Mouse (Mus musculus): ENCODE results near the gene Acot1. TPM values are rescaled to one million over a fixed set of nuclear protein-coding genes. Genes with fewer than 3 reads are reported as not detected.
"Not testable (repeated sequence)": the region's sequence is repeated elsewhere in the genome, so short reads cannot be mapped to it uniquely, and the experiment has no call there.

Gene Acot1
- polyA plus RNA-seq (2012) = not detected in 2 replicates

- TF ChIP-seq GATA1 (IDR thresholded peaks at IDR 0.05; ENCODE audit: low read length) = not testable (repeated sequence)
Observed at GRCm38 (mm10) chr12:84009171-84009965, at the start of gene Acot1. TSS of gene Acot1 (plus strand) at chr12:84009490.

GRCm38 (mm10) chr12:83965235-83965634, 44.1 kb upstream of the Acot1 start:
- TF ChIP-seq GATA1 (IDR thresholded peaks at IDR 0.05; ENCODE audit: low read length) = no peak

DNA sequence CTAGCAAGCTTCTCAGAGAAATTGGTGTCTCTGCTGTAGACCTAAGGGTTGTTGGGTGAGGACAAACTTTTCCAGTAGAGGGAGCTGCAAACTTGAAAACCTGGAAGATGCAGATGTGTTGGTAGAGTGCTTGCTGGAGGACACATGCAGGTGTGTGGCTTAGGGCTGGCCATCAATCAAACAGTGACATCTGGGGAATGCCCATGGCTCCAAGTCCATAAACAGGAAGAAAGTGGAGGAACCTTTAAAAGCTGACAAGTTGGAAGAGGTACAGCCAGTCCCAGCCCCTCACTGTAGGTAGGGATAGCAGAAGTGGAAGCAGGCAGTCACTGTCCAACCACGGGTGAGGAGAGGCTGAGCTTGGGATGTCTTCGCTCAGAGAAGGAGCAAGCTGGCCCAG, 37.2 kb upstream of the Acot1 start:
- TF ChIP-seq GATA1 (IDR thresholded peaks at IDR 0.05; ENCODE audit: low read length) = no peak

- no peak for TF ChIP-seq GATA1 (IDR thresholded peaks at IDR 0.05; ENCODE audit: low read length)
Observed at GRCm38 (mm10) chr12:83978862-83979261, 30.4 kb upstream of the Acot1 start.

DNA sequence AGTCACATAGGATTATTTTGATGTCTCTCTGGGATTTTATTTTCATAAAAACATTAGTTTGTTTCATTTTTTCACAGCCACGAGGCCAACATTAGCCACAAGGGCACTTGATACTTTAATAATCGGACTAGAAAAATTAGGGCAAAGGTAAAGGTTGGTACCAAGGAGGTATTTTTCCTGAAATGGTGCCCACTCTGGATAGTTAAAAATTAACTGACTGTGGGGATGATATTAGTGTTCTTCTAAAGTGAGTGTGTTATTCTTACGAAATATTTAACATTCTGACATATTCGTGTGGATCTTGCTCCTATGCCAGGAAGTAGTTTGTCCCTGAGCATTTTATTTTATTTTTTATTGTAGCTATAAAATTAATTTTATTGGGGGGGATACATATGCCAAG, 27.7 kb upstream of the Acot1 start:
- TF ChIP-seq GATA1 (IDR thresholded peaks at IDR 0.05; ENCODE audit: low read length) = no peak

- TF ChIP-seq GATA1 (IDR thresholded peaks at IDR 0.05; ENCODE audit: low read length) = no peak
Observed at GRCm38 (mm10) chr12:83984752-83985151, 24.5 kb upstream of the Acot1 start, which contains the start of gene Heatr4. TSS of gene Heatr4 (minus strand) at chr12:83984852.

DNA sequence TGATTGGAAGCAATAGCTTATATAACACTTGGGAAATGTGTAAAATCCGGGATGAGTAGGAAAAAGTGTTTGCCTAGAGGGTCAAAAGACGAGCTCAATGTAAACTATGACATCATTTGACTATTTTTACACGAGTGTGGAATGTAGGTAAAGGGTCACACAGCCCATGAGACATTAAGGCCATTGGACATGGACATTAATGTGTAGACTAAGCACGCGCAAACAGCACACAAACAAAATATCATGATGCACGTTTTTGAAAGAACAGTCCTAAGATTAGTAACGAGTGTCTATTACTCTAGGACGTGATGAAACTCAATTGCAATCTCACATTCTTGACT, 22.1 kb upstream of the Acot1 start:
- TF ChIP-seq GATA1 (IDR thresholded peaks at IDR 0.05; ENCODE audit: low read length) = no peak

DNA sequence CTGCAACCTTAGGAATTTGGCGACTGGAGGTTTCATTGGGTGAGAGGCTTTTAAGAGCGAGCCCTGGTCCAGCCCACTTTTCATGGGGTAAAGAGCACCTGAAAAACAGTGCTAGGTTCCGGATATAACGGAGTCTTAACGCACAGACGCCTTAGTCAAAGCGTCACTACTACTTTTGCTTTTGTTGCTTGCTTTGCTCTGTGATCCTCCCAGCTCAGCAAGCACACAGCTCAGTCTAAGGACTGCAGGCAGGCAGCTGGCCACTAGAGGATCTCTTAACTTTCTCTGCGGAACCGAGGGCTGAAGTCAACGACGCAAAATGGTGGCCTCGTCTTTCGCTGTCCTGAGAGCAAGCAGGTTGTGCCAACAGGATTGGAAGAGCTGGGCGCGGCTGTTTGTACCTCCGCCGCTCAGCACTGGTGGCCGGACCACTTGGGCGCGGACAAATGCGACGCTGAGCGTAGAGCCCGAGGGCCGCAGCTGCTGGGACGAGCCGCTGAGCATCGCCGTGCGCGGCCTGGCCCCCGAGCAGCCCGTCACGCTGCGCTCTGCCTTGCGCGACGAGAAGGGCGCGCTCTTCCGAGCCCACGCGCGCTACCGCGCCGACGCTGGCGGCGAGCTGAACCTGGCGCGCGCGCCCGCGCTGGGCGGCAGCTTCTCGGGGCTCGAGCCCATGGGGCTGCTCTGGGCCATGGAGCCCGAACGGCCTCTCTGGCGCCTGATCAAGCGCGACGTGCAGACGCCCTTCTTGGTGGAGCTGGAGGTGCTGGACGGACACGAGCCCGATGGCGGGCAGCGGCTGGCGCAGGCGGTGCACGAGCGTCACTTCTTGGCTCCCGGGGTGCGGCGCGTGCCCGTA, 21.5 kb upstream of the Acot1 start, which contains the start of gene Acot2:
Acot2 (plus strand) TSS at position 279 of the 859 bp plus-strand sequence.
- TF ChIP-seq GATA1 (IDR thresholded peaks at IDR 0.05; ENCODE audit: low read length) = no peak

DNA sequence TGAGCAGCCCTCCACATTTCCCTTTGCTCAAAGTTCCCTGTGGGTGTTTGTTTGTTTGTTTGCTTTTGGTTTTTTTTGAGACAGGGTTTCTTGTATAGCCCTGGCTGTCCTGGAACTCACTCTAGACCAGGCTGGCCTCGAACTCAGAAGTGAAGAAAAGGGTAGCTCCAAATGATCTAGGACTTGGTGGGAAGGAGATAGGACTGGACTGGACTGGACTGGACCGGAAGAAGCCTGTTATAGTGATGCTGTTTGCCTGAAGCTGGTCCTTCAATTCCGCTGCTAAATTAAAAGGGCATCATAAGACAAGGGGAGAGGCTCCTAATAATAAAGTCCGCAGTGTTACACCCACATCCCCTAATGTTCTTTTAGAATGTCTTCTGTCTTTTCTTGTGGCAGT, 20.8 kb upstream of the Acot1 start:
- no peak for TF ChIP-seq GATA1 (IDR thresholded peaks at IDR 0.05; ENCODE audit: low read length)

GRCm38 (mm10) chr12:83989378-83989777, 19.9 kb upstream of the Acot1 start:
- TF ChIP-seq GATA1 (IDR thresholded peaks at IDR 0.05; ENCODE audit: low read length) = no peak

- no peak for TF ChIP-seq GATA1 (IDR thresholded peaks at IDR 0.05; ENCODE audit: low read length)
Observed at GRCm38 (mm10) chr12:83997221-83997620, 12.1 kb upstream of the Acot1 start.

DNA sequence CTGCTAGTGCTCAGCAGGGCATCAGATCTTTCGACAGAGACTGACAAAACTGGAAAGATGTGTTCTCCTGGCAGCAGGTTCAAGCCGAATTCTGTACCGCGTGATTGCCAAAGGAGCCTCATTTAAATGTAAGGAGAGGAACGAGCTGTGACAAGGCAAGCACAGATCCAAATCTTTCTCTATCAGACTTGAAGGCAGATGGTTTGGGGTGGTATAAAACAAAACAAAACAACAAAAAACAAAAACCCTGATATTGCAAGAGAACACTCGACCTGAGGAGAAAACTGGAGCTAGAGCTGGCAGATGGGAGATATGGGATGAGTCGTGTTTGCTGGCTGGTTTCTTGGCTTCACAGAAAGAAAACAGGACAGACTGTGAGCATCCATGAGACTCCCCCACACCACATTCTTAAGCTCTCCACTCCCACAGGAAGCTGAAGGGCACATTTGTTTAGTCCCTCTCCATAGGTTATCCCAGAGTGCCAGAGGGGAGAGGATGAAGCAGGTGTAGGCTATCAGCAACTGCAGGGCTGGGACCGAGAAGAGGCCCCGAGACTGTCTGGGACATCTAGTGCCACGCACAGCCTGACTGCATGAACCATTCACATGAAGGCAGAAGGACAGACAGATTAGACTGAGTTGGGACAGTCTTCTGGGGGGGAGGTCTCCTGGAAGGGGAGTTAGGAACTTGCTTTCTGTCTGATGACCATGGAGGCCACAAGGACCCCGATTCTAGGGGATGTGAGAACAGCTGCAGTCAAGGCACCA, 10.8 kb upstream of the Acot1 start:
- TF ChIP-seq GATA1 (IDR thresholded peaks at IDR 0.05; ENCODE audit: low read length) = no peak

DNA sequence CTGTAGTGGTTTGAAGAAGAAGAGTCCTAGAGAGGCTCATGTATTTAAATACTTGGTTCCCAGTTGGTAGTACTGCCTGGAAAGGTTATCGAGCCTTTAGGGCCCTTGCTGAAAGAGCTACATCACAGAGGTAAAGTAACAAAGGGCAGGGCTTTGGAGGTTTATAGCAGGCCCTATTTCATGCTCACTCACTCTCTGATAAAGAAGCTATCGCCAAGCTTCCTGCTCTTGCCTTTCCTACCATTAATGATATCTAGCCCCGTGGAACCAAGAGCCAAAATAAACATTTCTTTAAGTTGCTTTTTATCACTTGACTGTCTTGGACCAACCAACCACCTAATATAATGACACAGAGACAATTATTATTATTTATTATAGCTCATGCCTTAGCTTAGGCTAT, 8.9 kb upstream of the Acot1 start:
- no peak for TF ChIP-seq GATA1 (IDR thresholded peaks at IDR 0.05; ENCODE audit: low read length)

GRCm38 (mm10) chr12:84003866-84004265, 5.4 kb upstream of the Acot1 start:
- TF ChIP-seq GATA1 (IDR thresholded peaks at IDR 0.05; ENCODE audit: low read length) = no peak

GRCm38 (mm10) chr12:84008251-84008650, 1.0 kb upstream of the Acot1 start:
- TF ChIP-seq GATA1 (IDR thresholded peaks at IDR 0.05; ENCODE audit: low read length) = no peak

- TF ChIP-seq GATA1 (IDR thresholded peaks at IDR 0.05; ENCODE audit: low read length) = no peak
Observed at GRCm38 (mm10) chr12:84008729-84009128, 561 bp upstream of the Acot1 start.
